Mouse (Mus musculus) CD4-positive helper T cell, adult 2 months (primary cell): ENCODE data around the gene Ppp1r37.
A peak's percentile ranks its signal among the peaks of the same experiment; 100 is the strongest.

Source experiments
- DNase-seq: peaks from one replicate; pipeline ENCODE4 v3.0.0-alpha.2; 2012; ENCODE audit warnings: low read depth, missing footprints, low spot score

Gene Ppp1r37

GRCm38 (mm10) chr7:19572926-19573775 lies 10.3 kb upstream of the Ppp1r37 start:
- peak; percentile 89 for DNase-seq

- no peak for DNase-seq
Observed at GRCm38 (mm10) chr7:19569647-19570046, 6.8 kb upstream of the Ppp1r37 start.

- no peak for DNase-seq
Observed at GRCm38 (mm10) chr7:19567426-19567825, 4.5 kb upstream of the Ppp1r37 start.

GRCm38 (mm10) chr7:19565803-19566202 lies 2.9 kb upstream of the Ppp1r37 start:
- DNase-seq = no peak

- DNase-seq = no peak
Observed at GRCm38 (mm10) chr7:19564455-19564854, 1.6 kb upstream of the Ppp1r37 start.

- no peak for DNase-seq
Observed at GRCm38 (mm10) chr7:19563884-19564283, 1.0 kb upstream of the Ppp1r37 start.

GRCm38 (mm10) chr7:19561765-19562642 lies 872 bp downstream of the Ppp1r37 start:
- peak; percentile 96 for DNase-seq

- no peak for DNase-seq
Observed at GRCm38 (mm10) chr7:19561431-19561764, 1.5 kb downstream of the Ppp1r37 start.

GRCm38 (mm10) chr7:19560491-19561260 lies 2.2 kb downstream of the Ppp1r37 start:
- DNase-seq = no peak

GRCm38 (mm10) chr7:19558965-19559364 lies 3.9 kb downstream of the Ppp1r37 start:
- no peak for DNase-seq

- no peak for DNase-seq
Observed at GRCm38 (mm10) chr7:19557982-19558900, 4.6 kb downstream of the Ppp1r37 start.

GRCm38 (mm10) chr7:19557086-19557485 lies 5.8 kb downstream of the Ppp1r37 start:
- DNase-seq = no peak

GRCm38 (mm10) chr7:19554168-19554567 lies 8.7 kb downstream of the Ppp1r37 start:
- no peak for DNase-seq

- DNase-seq = no peak
Observed at GRCm38 (mm10) chr7:19552443-19552842, 10.4 kb downstream of the Ppp1r37 start.

GRCm38 (mm10) chr7:19551634-19552033 lies 11.2 kb downstream of the Ppp1r37 start:
- no peak for DNase-seq

GRCm38 (mm10) chr7:19549394-19549793 lies 13.5 kb downstream of the Ppp1r37 start:
- DNase-seq = no peak

- no peak for DNase-seq
Observed at GRCm38 (mm10) chr7:19547344-19547969, 15.4 kb downstream of the Ppp1r37 start.

- no peak for DNase-seq
Observed at GRCm38 (mm10) chr7:19546007-19546406, 16.9 kb downstream of the Ppp1r37 start.

- DNase-seq = peak; percentile 52
Observed at GRCm38 (mm10) chr7:19543584-19543983, 19.3 kb downstream of the Ppp1r37 start.

GRCm38 (mm10) chr7:19542155-19542691 lies 20.7 kb downstream of the Ppp1r37 start:
- DNase-seq = no peak
